Mouse (Mus musculus): ENCODE results near the gene Aqp11.
A peak's percentile ranks its signal among the peaks of the same experiment; 100 is the strongest.

Gene Aqp11

DNA sequence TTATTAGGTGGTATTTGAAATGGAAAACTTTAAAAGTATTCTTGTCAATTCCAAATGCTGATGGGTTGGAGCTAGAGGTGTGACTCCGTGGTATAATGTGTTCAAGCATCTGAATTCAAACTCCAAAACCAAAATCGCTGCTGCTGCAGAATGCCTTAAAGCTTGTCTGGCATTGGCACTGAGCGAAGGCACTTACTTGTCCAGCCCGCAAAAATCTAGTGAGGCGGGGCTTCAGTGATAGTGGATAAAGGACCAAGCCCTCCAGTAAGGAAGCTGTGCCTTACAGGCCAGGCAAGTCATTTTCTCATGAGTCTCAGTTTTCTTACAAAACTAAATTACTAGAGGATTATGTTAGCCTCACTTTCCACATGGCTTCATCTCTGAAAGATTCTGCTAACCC, 30.3 kb downstream of the Aqp11 start:
- no peak for DNase-seq (ENCODE audit: low read depth)

DNA sequence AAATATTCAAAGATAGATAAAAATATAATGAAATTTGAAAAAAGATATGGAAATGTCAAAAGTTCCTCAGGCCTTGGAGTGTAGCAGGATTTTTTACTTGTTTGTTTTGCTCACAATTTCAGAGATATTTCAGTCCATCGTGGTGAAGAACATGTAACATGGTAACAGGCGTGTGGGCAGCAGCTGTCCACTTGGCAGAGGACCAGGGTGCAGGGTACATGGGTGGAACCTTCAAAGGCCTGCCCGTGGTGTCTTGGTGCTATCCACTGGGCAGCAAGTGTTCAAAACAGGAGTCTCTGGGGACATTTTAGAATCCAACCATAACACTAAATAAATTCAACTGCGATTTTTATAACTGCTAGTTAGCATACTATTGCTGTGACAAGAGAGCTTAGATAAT, 31.0 kb downstream of the Aqp11 start:
- no peak for DNase-seq (ENCODE audit: low read depth)

DNA sequence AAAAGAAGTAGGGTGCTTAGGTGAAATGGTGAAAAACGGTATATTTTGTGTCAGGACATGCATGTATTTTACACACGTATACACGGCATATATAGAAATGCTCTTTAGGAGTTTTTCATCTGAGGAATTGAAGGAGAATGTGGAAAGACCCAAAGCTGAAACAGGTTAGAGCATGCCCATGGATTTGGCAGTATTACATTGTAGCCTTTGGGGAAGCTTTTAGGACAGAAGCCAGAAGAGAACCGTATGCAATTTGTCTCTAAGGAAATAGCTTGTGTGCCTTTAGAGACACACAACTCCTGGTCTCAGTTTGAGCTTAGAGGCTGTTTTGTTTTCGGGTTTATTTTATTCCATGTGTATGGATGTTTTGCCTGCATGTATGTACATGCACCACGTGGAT, 37.0 kb downstream of the Aqp11 start:
- DNase-seq (ENCODE audit: low read depth), result no peak

DNA sequence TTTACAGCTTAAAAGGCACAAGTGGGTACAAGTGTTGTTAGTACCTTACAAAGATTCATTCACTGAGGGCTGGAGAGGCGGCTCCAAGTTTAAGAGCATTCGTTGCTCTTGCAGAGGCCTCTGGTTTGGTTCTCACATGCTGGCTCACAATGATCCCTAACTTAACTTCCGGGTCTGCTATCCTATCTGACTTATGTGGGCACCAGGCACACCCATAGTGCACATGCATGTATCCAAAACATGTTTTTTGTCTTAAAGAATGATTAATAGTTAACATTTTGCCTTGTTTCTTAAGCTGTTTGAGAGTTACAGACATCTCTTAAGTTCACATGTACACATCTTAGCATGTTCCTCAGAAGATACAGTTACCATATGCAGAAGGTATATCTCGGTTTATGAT, 37.9 kb downstream of the Aqp11 start:
- no peak for DNase-seq (ENCODE audit: low read depth)

DNA sequence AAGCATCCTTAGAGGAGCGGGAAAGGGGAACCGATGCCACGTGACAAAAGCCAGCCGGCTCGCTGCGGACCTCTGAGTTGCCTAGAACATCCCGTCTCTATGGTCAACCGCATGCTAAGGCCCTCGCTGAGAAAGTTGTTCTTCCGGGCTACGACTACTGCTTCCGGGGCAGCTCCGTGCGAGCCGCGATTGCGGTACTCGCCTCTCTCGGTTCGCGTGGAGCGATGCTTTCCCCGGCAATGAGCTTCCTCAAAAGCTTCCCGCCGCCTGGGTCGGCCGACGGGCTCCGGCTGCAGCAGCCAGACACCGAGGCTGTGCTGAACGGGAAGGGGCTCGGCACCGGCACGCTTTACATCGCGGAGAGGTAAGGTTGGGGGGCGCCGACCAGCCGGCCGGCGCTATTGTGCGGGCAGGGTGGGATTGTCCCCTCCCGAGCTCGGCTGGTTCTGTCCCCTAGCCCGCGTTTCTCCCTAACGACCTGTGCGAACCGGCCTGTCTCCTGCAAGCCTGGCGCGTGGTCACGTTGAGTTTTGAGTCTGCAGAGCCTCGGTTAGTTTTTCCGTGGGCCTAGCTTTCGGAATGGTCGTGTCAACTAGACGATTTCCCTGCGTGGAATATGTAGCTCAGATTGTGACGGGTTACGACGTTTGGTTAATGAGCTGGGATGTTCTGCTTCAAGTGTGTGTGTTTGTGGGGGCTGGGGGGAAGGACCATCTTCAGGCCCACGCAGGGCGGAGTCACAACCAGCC, 41.4 kb downstream of the Aqp11 start, which contains the start of gene Clns1a:
Gene Clns1a (plus strand): TSS at position 129 of the 749 bp plus-strand sequence.
- peak; percentile 85 for DNase-seq (ENCODE audit: low read depth)

DNA sequence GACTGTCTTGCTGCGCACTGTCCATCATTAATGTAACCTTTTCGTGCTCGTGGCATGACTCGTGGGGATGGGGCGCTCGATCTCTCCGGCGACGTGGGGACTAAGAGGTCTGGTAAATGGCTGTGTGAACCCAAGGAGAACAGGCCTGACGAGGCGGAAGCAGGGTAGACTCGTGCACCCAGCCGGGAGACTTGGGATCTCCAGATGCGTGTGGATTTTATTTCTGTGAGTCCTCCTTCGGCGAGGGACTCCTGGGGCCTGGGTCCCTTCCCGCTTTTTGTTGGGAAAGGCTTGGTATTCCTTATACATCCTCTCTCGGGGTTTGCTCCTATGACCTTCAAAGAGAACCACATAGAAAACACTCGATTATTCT, 42.0 kb downstream of the Aqp11 start:
- no peak for DNase-seq (ENCODE audit: low read depth)

DNA sequence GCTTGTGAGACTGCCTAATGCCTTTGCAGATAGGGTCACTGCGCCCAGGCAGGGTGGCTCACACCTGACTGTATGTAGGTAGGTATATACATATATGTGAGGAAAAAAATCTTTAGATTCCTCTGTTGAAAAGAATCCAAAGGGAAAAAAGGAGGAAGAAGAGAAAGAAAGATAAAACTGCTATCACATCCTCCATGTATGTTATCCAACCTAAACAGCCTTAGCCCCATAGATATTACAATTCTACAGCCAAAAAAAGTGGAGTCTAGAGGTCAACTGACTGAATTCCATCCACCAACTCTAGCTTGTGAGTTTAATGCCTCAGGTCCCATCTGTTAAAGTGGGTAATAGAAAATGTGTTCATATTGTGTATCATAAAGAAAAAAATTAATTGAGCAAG, 42.6 kb downstream of the Aqp11 start:
- DNase-seq (ENCODE audit: low read depth), result no peak

DNA sequence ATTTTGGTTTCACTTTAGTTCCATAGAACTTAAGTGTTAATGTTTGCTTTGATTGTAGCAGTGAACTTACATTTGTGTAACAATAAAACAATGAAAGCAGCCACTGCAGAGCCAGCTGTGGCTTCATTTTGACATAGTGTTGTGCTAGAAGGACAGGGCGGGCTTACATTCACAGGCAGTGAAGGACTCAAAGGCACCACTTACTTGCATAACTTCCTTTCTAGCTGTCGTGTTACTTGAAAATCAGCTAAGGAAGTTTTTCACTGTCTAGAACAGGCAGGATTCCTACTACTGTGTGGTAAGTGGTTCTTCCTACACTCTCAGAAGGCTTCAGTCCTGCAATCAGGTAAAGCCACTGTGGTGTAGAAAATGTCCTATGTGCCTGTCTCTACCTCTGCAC, 50.3 kb downstream of the Aqp11 start:
- no peak for DNase-seq (ENCODE audit: low read depth)

DNA sequence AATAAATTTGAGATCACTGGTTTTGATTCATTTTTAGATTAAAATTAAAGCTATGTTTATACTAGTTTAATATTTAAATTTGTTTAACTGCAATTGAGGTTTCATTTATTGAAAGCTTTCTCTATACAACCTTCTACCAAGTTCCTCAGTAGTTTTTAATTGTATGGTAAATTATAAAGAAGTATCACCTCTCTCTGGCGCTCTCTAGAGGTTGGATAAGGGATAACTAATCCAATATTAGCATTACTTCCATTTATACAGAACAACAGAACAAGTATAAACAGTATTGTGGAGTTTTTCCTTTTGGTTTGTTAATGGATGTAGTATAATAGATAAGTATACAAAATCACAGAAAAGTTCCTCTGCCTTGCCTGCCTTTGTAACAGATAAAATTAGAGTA, 58.9 kb downstream of the Aqp11 start:
- DNase-seq (ENCODE audit: low read depth), result peak; percentile 33
